Mouse (Mus musculus): ENCODE data around the gene Kdm1b. TPM values are rescaled to one million over a fixed set of nuclear protein-coding genes. Genes with fewer than 3 reads are reported as not detected.

Kdm1b gene
- total and polyA plus RNA-seq, 2 experiments from 2014 or later: 5.7 to 5.9 TPM

DNA sequence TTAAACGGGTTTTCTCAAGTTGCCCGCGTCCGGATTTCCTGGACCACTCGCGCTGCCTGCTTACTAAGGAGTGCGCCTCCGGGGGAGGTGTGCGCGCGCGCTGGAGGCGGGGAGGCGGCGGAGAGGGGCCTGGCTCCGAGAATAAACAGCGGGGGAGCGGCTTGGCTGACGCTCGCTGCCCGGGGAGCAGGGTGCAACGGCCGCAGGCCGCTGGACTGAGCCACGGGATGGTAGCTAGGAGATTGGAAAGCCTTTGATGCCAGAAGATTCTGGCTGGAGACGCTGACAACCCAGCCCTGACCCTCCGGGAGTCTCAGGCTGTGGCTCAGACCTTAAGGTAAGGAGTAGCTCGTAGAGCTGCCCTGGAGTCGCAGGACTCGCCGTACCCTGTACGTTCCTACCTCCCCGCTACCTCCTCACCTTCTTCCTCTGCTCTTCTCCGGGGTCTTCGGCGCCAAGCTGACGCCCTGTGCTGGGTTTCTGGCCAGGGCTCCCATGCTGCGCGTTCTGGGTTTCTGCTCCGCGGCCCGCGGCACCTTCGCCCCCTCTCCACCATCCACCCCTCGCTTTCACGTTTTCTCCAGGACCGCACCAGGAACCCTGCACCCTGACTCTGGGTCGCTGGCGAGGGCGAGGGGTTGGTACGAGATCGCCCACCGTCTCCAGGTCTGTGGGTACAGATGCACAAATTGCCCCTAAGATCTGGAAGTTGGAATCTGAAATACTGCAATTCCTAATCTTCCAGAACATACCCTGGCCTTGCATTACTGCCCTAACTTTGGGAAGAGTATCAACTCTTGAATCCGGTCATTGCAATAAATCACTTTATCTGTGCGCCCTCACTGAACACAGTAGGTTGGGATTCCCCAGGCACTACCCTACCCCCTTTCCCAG is 79.5 kb downstream of the Kdm1b start, which contains the start of gene Rnf144b:
TSS of gene Rnf144b (plus strand) at position 120 of the 894 bp plus-strand sequence.
- H3K4me1 ChIP-seq (ENCODE audit: control insufficient read depth, insufficient read depth): peaks cover 18% of the 10 kb centered on the region
- H3K4me3 ChIP-seq (ENCODE audit: low read depth, low read length): peak within 1 kb of the TSS; percentile 64
- H3K9ac ChIP-seq (replicated peaks; ENCODE audit: low read depth, low read length): peak within 1 kb of the TSS; percentile 68
- WGBS: 2% methylated on average over 55 of the region's 55 CpGs
- no peaks in the 10 kb centered on the region for H3K36me3 ChIP-seq (replicated peaks; ENCODE audit: control insufficient read depth, insufficient read depth, low read length)
- peak within 1 kb of the TSS; percentile 39 for H3K27ac ChIP-seq (ENCODE audit: low read depth)
- ATAC-seq (ENCODE audit: insufficient read depth, low read depth) (peak; percentile 79), DNase-seq (ENCODE audit: low spot score) (peak; percentile 32)
- peaks cover 7% of the 10 kb centered on the region; the same call in 1 of the 2 replicates for H3K27me3 ChIP-seq (ENCODE audit: control insufficient read depth, insufficient read depth, low read length)
- no peak for TF ChIP-seq EP300 (IDR thresholded peaks at IDR 0.05; ENCODE audit: low read depth)
- no peak for TF ChIP-seq CTCF (IDR thresholded peaks at IDR 0.05; ENCODE audit: low read depth)
- H3K9me3 ChIP-seq (replicated peaks; ENCODE audit: control insufficient read depth, low read length): no peaks in the 10 kb centered on the region
- H3K4me2 ChIP-seq (ENCODE audit: low read depth, low read length): peak within 1 kb of the TSS; percentile 92

DNA sequence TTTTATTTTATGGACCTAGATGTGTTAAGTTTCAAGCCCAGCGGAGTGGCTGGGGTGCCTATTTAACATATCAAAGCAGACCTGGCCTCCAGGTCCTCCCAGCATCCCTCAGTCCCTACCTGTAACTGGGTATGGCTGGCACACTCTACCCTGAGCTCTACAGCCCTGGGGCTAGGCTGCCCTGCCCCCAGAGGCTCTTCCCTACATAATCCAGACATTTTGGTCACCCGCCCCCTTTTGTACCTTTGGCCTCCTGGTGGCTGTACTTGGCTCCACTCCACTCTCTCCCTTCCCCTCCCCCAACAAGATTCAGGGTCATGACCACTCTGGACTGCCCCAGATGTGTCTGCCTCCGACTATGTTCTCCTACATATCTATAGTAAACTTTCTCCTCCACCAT is 81.2 kb downstream of the Kdm1b start:
- DNase-seq (ENCODE audit: low spot score) (no peak), ATAC-seq (ENCODE audit: insufficient read depth, low read depth) (peak; percentile 24; the same call in 1 of the 2 replicates)
- H3K4me1 ChIP-seq (ENCODE audit: control insufficient read depth, insufficient read depth): peaks cover 21% of the 10 kb centered on the region
- H3K9me3 ChIP-seq (replicated peaks; ENCODE audit: control insufficient read depth, low read length): no peaks in the 10 kb centered on the region
- 43% methylated on average over 3 of the region's 3 CpGs for WGBS
- no peak overlapping the region for H3K27ac ChIP-seq (ENCODE audit: low read depth)
- H3K36me3 ChIP-seq (replicated peaks; ENCODE audit: control insufficient read depth, insufficient read depth, low read length): no peaks in the 10 kb centered on the region
- H3K9ac ChIP-seq (replicated peaks; ENCODE audit: low read depth, low read length): no peak overlapping the region
- no peak overlapping the region for H3K4me3 ChIP-seq (ENCODE audit: low read depth, low read length)
- H3K4me2 ChIP-seq (ENCODE audit: low read depth, low read length): no peak overlapping the region
- peaks cover 7% of the 10 kb centered on the region; the same call in 1 of the 2 replicates for H3K27me3 ChIP-seq (ENCODE audit: control insufficient read depth, insufficient read depth, low read length)
- 0 out of 2 replicates have a peak, but pooled peaks have one; percentile 12 for TF ChIP-seq CTCF (IDR thresholded peaks at IDR 0.05; ENCODE audit: low read depth)
- TF ChIP-seq EP300 (IDR thresholded peaks at IDR 0.05; ENCODE audit: low read depth): no peak

DNA sequence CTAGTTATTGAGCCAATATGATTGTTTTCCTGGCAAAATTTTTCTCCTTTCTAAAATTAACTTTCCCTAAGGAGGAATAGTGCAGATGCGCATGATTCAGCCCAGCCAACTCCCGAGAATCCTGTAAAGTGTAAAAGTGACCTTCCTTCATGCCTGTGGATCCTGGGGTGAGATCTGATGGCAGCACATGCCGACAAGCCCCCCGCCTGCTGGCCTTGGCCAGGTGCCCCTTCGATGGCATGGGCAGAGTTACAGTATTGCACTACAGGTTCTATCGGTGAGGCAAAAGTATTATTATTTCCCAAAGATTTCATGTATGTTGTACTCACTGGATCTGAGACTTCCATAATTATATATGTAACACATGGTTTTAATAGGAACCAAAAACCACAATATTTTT is 81.7 kb downstream of the Kdm1b start:
- Histone ChIP-seq H3K4me3 (ENCODE audit: low read depth, low read length) (no peak overlapping the region), H3K9ac (replicated peaks; ENCODE audit: low read depth, low read length) (no peak overlapping the region), H3K36me3 (replicated peaks; ENCODE audit: control insufficient read depth, insufficient read depth, low read length) (no peaks in the 10 kb centered on the region), H3K27ac (ENCODE audit: low read depth) (no peak overlapping the region), H3K4me2 (ENCODE audit: low read depth, low read length) (no peak overlapping the region), H3K27me3 (ENCODE audit: control insufficient read depth, insufficient read depth, low read length) (peaks cover 7% of the 10 kb centered on the region; the same call in 1 of the 2 replicates), H3K4me1 (ENCODE audit: control insufficient read depth, insufficient read depth) (peaks cover 25% of the 10 kb centered on the region), H3K9me3 (replicated peaks; ENCODE audit: control insufficient read depth, low read length) (no peaks in the 10 kb centered on the region)
- 71% methylated on average over 6 of the region's 6 CpGs for WGBS
- ATAC-seq (ENCODE audit: insufficient read depth, low read depth) (no peak), DNase-seq (ENCODE audit: low spot score) (no peak)
- TF ChIP-seq EP300 (IDR thresholded peaks at IDR 0.05; ENCODE audit: low read depth) (no peak), CTCF (IDR thresholded peaks at IDR 0.05; ENCODE audit: low read depth) (no peak)

- no peak overlapping the region for H3K4me2 ChIP-seq (ENCODE audit: low read depth, low read length)
- no peak for TF ChIP-seq EP300 (IDR thresholded peaks at IDR 0.05; ENCODE audit: low read depth)
- WGBS: 75% methylated on average over 5 of the region's 5 CpGs
- no peak overlapping the region for H3K4me3 ChIP-seq (ENCODE audit: low read depth, low read length)
- DNase-seq (ENCODE audit: low spot score) (no peak), ATAC-seq (ENCODE audit: insufficient read depth, low read depth) (no peak)
- H3K36me3 ChIP-seq (replicated peaks; ENCODE audit: control insufficient read depth, insufficient read depth, low read length): no peaks in the 10 kb centered on the region
- no peaks in the 10 kb centered on the region for H3K9me3 ChIP-seq (replicated peaks; ENCODE audit: control insufficient read depth, low read length)
- peaks cover 7% of the 10 kb centered on the region; the same call in 1 of the 2 replicates for H3K27me3 ChIP-seq (ENCODE audit: control insufficient read depth, insufficient read depth, low read length)
- H3K9ac ChIP-seq (replicated peaks; ENCODE audit: low read depth, low read length): no peak overlapping the region
- no peak overlapping the region for H3K27ac ChIP-seq (ENCODE audit: low read depth)
- peaks cover 25% of the 10 kb centered on the region for H3K4me1 ChIP-seq (ENCODE audit: control insufficient read depth, insufficient read depth)
Measured at GRCm38 (mm10) chr13:47125595-47125994, 82.3 kb downstream of the Kdm1b start.

- peaks cover 15% of the 10 kb centered on the region for H3K4me1 ChIP-seq (ENCODE audit: control insufficient read depth, insufficient read depth)
- 28% methylated on average over 4 of the region's 4 CpGs for WGBS
- no peaks in the 10 kb centered on the region for H3K9me3 ChIP-seq (replicated peaks; ENCODE audit: control insufficient read depth, low read length)
- H3K4me3 ChIP-seq (ENCODE audit: low read depth, low read length): no peak overlapping the region
- no peak for TF ChIP-seq CTCF (IDR thresholded peaks at IDR 0.05; ENCODE audit: low read depth)
- TF ChIP-seq EP300 (IDR thresholded peaks at IDR 0.05; ENCODE audit: low read depth): no peak
- H3K36me3 ChIP-seq (replicated peaks; ENCODE audit: control insufficient read depth, insufficient read depth, low read length): no peaks in the 10 kb centered on the region
- H3K27me3 ChIP-seq (ENCODE audit: control insufficient read depth, insufficient read depth, low read length): no peaks in the 10 kb centered on the region
- peak; percentile 53 for DNase-seq (ENCODE audit: low spot score)
- H3K9ac ChIP-seq (replicated peaks; ENCODE audit: low read depth, low read length): no peak overlapping the region
- ATAC-seq (ENCODE audit: insufficient read depth, low read depth): peak; percentile 76
- H3K27ac ChIP-seq (ENCODE audit: low read depth): peak overlapping the region; percentile 30; the same call in 1 of the 2 replicates
- H3K4me2 ChIP-seq (ENCODE audit: low read depth, low read length): no peak overlapping the region
Measured at GRCm38 (mm10) chr13:47129090-47129489, 85.8 kb downstream of the Kdm1b start.

Measured in heart, postnatal 0 days (tissue).